Mouse (Mus musculus) CH12.LX (cell line): Measurements from ENCODE around the gene Dbh.

Experiments
- CTCF ChIP-seq, 2 experiments: IDR thresholded peaks in 1 of 2; conservative IDR thresholded peaks in 1 of 2; 2 replicates each; pipeline ENCODE4 v1.5.1; 2011 to 2012; ENCODE audit warnings: low read depth in 2 of 2, low read length in 2 of 2, improper control_type of control experiment in 1 of 2, inconsistent platforms in 1 of 2, mild to moderate bottlenecking in 1 of 2, moderate library complexity in 1 of 2
- UBTF ChIP-seq: IDR thresholded peaks from 2 replicates; pipeline ENCODE4 v1.6.1; 2012; ENCODE audit warnings: low read depth, mild to moderate bottlenecking, inconsistent platforms, low read length, improper control_type of control experiment, moderate library complexity

DNA sequence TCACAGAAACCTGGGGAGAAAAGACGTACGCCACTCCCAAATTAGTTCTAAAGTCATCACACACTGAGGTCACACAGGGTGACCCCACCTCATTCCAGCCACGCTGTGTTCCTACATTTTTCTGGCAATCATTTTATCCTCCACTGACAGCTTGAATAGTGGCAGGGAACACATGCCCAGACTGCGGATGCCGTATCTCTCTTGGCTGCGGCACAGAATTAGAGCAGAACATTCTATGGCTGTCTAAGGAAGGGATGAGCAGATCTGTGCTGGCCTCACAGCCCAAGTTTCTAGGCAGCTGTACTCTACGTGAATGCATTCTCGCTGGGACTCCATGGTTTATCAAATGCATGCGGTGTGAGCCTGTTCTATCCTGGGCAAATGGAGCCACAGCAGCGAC lies 40.6 kb downstream of the Dbh start:
- no peak for TF ChIP-seq UBTF
- TF ChIP-seq CTCF (conservative IDR thresholded peaks at IDR 0.05 in 1 of 2, IDR thresholded peaks at IDR 0.05 in 1 of 2; ENCODE audit: low read depth in 2 of 2, low read length in 2 of 2) = no peak
